Mouse (Mus musculus): ENCODE data around the gene Kank2. TPM values are rescaled to one million over a fixed set of nuclear protein-coding genes. Genes with fewer than 3 reads are reported as not detected.

Gene Kank2
- polyA plus RNA-seq, 1 experiment from 2014 or later = 7.5 TPM

GRCm38 (mm10) chr9:21764084-21764999 is 34.2 kb downstream of the Kank2 start:
- DNase-seq (ENCODE audit: low spot score) (no peak), ATAC-seq (ENCODE audit: low FRiP score, low TSS enrichment) (no peak)
- TF ChIP-seq EP300 (optimal IDR thresholded peaks at IDR 0.05) (no peak), CTCF (IDR thresholded peaks at IDR 0.05; ENCODE audit: low read depth) (peak; percentile 36; the same call in 1 of the 2 replicates)
- no peaks in the 10 kb centered on the region for H3K9me3 ChIP-seq (ENCODE audit: control insufficient read depth, low read length)
- no peaks in the 10 kb centered on the region for H3K4me1 ChIP-seq (replicated peaks; ENCODE audit: control insufficient read depth, insufficient read depth)
- 89% methylated on average over 6 of the region's 6 CpGs for WGBS
- no peaks in the 10 kb centered on the region for H3K27me3 ChIP-seq (ENCODE audit: control insufficient read depth, insufficient read depth, low read length)
- no peak overlapping the region for H3K4me2 ChIP-seq (replicated peaks; ENCODE audit: low read depth)
- 0 out of 2 replicates have a peak, but pooled peaks cover 2% of the 10 kb centered on the region for H3K36me3 ChIP-seq (ENCODE audit: control insufficient read depth, insufficient read depth, low read length)
- H3K27ac ChIP-seq (replicated peaks) = no peak overlapping the region
- H3K9ac ChIP-seq (ENCODE audit: low read length) = no peak overlapping the region
- no peak overlapping the region for H3K4me3 ChIP-seq (ENCODE audit: low read depth, low read length)

GRCm38 (mm10) chr9:21762135-21762534 is 36.4 kb downstream of the Kank2 start:
- ATAC-seq (ENCODE audit: low FRiP score, low TSS enrichment) (peak; percentile 51), DNase-seq (ENCODE audit: low spot score) (peak; percentile 63)
- peak overlapping the region; percentile 24; the same call in 1 of the 2 replicates for H3K27ac ChIP-seq (replicated peaks)

GRCm38 (mm10) chr9:21760155-21761088 is 38.1 kb downstream of the Kank2 start, which contains the start of gene Spc24:
Gene Spc24 (minus strand): TSS chr9:21760303.
- TF ChIP-seq EP300 (optimal IDR thresholded peaks at IDR 0.05) (no peak), CTCF (IDR thresholded peaks at IDR 0.05; ENCODE audit: low read depth) (peak; percentile 72)
- peak within 1 kb of the TSS; percentile 69 for H3K9ac ChIP-seq (ENCODE audit: low read length)
- no peak within 1 kb of the TSS for H3K27ac ChIP-seq (replicated peaks)
- H3K27me3 ChIP-seq (ENCODE audit: control insufficient read depth, insufficient read depth, low read length) = no peaks in the 10 kb centered on the region
- H3K9me3 ChIP-seq (ENCODE audit: control insufficient read depth, low read length) = no peaks in the 10 kb centered on the region
- H3K4me1 ChIP-seq (replicated peaks; ENCODE audit: control insufficient read depth, insufficient read depth) = no peaks in the 10 kb centered on the region
- peak within 1 kb of the TSS; percentile 96 for H3K4me2 ChIP-seq (replicated peaks; ENCODE audit: low read depth)
- peak; percentile 97 for DNase-seq (ENCODE audit: low spot score)
- peak within 1 kb of the TSS; percentile 78 for H3K4me3 ChIP-seq (ENCODE audit: low read depth, low read length)
- H3K36me3 ChIP-seq (ENCODE audit: control insufficient read depth, insufficient read depth, low read length) = no peaks in the 10 kb centered on the region
- peak; percentile 96 for ATAC-seq (ENCODE audit: low FRiP score, low TSS enrichment)
- WGBS = 1% methylated on average over 49 of the region's 54 CpGs

More at GRCm38 (mm10) chr9:21762135-21762534, 36.4 kb downstream of the Kank2 start:
- Histone ChIP-seq H3K9me3 (ENCODE audit: control insufficient read depth, low read length) (no peaks in the 10 kb centered on the region), H3K9ac (ENCODE audit: low read length) (no peak overlapping the region), H3K4me3 (ENCODE audit: low read depth, low read length) (no peak overlapping the region), H3K4me2 (replicated peaks; ENCODE audit: low read depth) (no peak overlapping the region), H3K36me3 (ENCODE audit: control insufficient read depth, insufficient read depth, low read length) (0 out of 2 replicates have a peak, but pooled peaks cover 2% of the 10 kb centered on the region), H3K27me3 (ENCODE audit: control insufficient read depth, insufficient read depth, low read length) (no peaks in the 10 kb centered on the region), H3K4me1 (replicated peaks; ENCODE audit: control insufficient read depth, insufficient read depth) (no peaks in the 10 kb centered on the region)
- TF ChIP-seq EP300 (optimal IDR thresholded peaks at IDR 0.05) = no peak
- no peak for TF ChIP-seq CTCF (IDR thresholded peaks at IDR 0.05; ENCODE audit: low read depth)

GRCm38 (mm10) chr9:21759718-21760117 is 38.8 kb downstream of the Kank2 start:
- Histone ChIP-seq H3K9ac (ENCODE audit: low read length) (peak overlapping the region; percentile 69), H3K4me2 (replicated peaks; ENCODE audit: low read depth) (peak overlapping the region; percentile 96), H3K36me3 (ENCODE audit: control insufficient read depth, insufficient read depth, low read length) (no peaks in the 10 kb centered on the region), H3K4me1 (replicated peaks; ENCODE audit: control insufficient read depth, insufficient read depth) (no peaks in the 10 kb centered on the region), H3K27me3 (ENCODE audit: control insufficient read depth, insufficient read depth, low read length) (no peaks in the 10 kb centered on the region), H3K27ac (replicated peaks) (no peak overlapping the region), H3K4me3 (ENCODE audit: low read depth, low read length) (peak overlapping the region; percentile 78), H3K9me3 (ENCODE audit: control insufficient read depth, low read length) (no peaks in the 10 kb centered on the region)
- WGBS = under 1% methylated on average over 20 of the region's 20 CpGs
- ATAC-seq (ENCODE audit: low FRiP score, low TSS enrichment) = no peak
- TF ChIP-seq CTCF (IDR thresholded peaks at IDR 0.05; ENCODE audit: low read depth) (no peak), EP300 (optimal IDR thresholded peaks at IDR 0.05) (no peak)
- no peak for DNase-seq (ENCODE audit: low spot score)

GRCm38 (mm10) chr9:21758576-21759529 is 39.7 kb downstream of the Kank2 start:
- H3K9me3 ChIP-seq (ENCODE audit: control insufficient read depth, low read length) = no peaks in the 10 kb centered on the region
- H3K27ac ChIP-seq (replicated peaks) = no peak overlapping the region
- peak overlapping the region; percentile 27; the same call in 1 of the 2 replicates for H3K9ac ChIP-seq (ENCODE audit: low read length)
- no peaks in the 10 kb centered on the region for H3K27me3 ChIP-seq (ENCODE audit: control insufficient read depth, insufficient read depth, low read length)
- TF ChIP-seq CTCF (IDR thresholded peaks at IDR 0.05; ENCODE audit: low read depth) (no peak), EP300 (optimal IDR thresholded peaks at IDR 0.05) (no peak)
- DNase-seq (ENCODE audit: low spot score) (no peak), ATAC-seq (ENCODE audit: low FRiP score, low TSS enrichment) (no peak)
- 57% methylated on average over 14 of the region's 14 CpGs for WGBS
- no peaks in the 10 kb centered on the region for H3K36me3 ChIP-seq (ENCODE audit: control insufficient read depth, insufficient read depth, low read length)
- peak overlapping the region; percentile 78 for H3K4me3 ChIP-seq (ENCODE audit: low read depth, low read length)
- peak overlapping the region; percentile 96 for H3K4me2 ChIP-seq (replicated peaks; ENCODE audit: low read depth)
- no peaks in the 10 kb centered on the region; the same call in 1 of the 2 replicates for H3K4me1 ChIP-seq (replicated peaks; ENCODE audit: control insufficient read depth, insufficient read depth)
